ENCODE assay signal across 12 mouse cellular contexts in the genomic region with DNA sequence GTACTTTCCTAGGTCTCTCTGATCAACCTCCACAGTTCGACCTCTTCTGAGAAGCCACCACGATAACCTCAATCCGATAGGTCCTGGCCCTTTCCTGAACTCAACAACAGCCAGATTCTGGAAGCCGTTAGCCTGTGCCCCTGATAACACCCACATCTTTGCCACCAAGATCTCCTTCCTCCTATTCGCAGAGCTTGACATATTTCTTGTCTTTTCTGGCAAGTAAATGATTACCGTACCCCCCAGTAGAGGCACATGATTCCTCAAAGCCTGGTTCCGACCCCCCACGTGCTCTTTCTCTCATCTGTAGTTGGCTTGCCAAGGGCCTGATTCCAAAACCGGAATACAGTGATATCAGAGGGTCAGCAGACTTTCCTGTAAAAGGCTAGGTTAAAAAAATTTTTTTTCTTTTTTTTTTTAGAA.
DNase-seq lines count a peak whose midpoint lies in the region.
"Had no signal": no experiment of that assay in that cellular context is flagged by ENCODE, and none has a peak within 500 bp of the region (broad histone marks: within the 10 kb centered on the region; RNA-seq: fewer than 3 reads in every experiment).

No protein-coding gene starts in this region.

- DNase-seq in adrenal gland, adult 2 months = peak; percentile 22
- DNase-seq in adrenal gland, postnatal 4 days (ENCODE audit: low spot score in 2 of 2) = no peak
- DNase-seq in kidney, adult 11 months = peak; percentile 63
- DNase-seq in kidney, postnatal 4 days = no peak
- peak; percentile 20 for DNase-seq in thymus, postnatal 14 days
- no peak for DNase-seq in thymus, adult 18-20 months
- DNase-seq in kidney, postnatal 36 days = peak; percentile 67 to 80
- DNase-seq in layer of hippocampus, postnatal 14 days (ENCODE audit: low spot score in 2 of 2) = no peak
- DNase-seq: adrenal gland, postnatal 14 days; gastrocnemius, postnatal 14 days; midbrain, embryonic 14.5 days; retina, postnatal 1 day had no signal

Comparison
In these comparisons a context has a peak if more than half of its experiments do, and no peak if none do; other contexts are left out.
1. DNase-seq: peak in adrenal gland, adult 2 months (single experiment), kidney, adult 11 months (single experiment), thymus, postnatal 14 days (single experiment) and kidney, postnatal 36 days (2 of 2); none in adrenal gland, postnatal 4 days (0 of 2), kidney, postnatal 4 days (0 of 2), thymus, adult 18-20 months (0 of 2) and layer of hippocampus, postnatal 14 days (0 of 2).